Mouse (Mus musculus): Measurements from ENCODE around the gene Ablim1.

GRCm38 (mm10) chr19:57264296-57264947 lies 50.3 kb downstream of the Ablim1 start:
- TF ChIP-seq CTCF (IDR thresholded peaks at IDR 0.05; ENCODE audit: low read depth) (no peak), EP300 (IDR thresholded peaks at IDR 0.05; ENCODE audit: low read depth) (no peak)
